Mouse (Mus musculus) urinary bladder, postnatal 10 days (tissue): ENCODE data around the gene Ywhab.

Experiments used
- DNase-seq: peaks from one replicate; pipeline ENCODE4 v3.0.0; 2022; ENCODE audit warnings: low spot score

Gene Ywhab

DNA sequence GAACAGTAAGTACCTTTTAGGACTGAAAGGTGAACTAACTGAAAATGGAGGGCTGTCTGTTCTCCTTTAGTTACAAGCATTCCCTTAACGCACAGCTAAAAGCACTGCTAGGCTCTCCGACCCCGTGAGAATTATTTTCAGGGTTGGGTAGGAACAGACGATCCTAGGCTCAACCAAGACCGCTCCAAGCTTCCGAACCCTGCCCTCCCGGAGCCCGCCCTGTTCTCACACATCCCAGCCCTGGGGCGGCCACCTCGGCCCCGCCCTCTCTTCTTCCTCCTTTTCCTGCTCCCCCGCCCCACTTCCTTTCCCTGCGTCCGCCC, at the start of gene Ywhab:
Ywhab (plus strand) TSS at position 307 of the 323 bp plus-strand sequence.
- peak; percentile 77 for DNase-seq

DNA sequence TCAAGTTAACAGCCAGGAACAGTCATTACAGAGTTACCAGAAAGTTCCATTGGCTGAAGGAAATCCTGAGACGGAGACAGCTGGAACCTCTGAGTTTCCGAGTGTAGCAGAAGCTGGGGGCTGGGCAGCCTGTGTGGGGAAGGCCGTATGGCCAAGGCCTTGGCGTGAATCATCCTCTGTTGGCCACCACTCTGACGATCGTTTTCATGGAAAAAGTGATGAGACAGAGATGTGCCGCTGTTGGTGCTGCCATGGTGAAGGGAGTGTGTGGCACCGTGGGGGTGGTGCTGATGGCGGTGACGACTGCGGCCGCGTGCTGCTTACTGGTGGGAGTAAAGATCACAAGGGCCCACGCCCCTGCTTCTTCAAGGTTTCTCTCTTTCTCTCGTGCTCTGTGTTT, 48.5 kb upstream of the Ywhab start:
- no peak for DNase-seq

- DNase-seq, result no peak
These were observed 46.8 kb upstream of the Ywhab start for GRCm38 (mm10) chr2:163947976-163948375.

- no peak for DNase-seq
These were observed 43.0 kb upstream of the Ywhab start for GRCm38 (mm10) chr2:163951770-163952169.

GRCm38 (mm10) chr2:163953622-163954310, 41.0 kb upstream of the Ywhab start:
- DNase-seq, result no peak

- DNase-seq, result no peak
These were observed 29.9 kb upstream of the Ywhab start for GRCm38 (mm10) chr2:163964606-163965560.

DNA sequence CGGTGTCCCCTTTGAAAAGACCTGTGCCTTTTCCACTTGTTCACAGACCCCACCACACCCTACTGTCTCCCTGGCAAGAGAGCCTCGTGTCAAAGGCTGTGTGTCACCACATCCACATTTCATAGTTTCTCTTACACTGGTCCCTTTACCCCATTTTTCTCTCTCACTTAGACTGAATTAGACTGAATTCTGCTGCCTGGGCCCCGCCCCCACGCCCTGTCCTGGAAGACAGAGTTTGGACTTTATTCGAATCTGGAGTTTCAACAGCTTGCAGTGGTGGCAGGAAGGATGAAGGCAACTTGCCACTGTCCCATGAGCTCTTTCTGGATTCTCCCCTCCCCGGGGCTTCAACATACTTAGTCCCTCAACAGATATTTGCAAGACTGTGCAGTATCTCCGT, 29.1 kb upstream of the Ywhab start:
- no peak for DNase-seq

DNA sequence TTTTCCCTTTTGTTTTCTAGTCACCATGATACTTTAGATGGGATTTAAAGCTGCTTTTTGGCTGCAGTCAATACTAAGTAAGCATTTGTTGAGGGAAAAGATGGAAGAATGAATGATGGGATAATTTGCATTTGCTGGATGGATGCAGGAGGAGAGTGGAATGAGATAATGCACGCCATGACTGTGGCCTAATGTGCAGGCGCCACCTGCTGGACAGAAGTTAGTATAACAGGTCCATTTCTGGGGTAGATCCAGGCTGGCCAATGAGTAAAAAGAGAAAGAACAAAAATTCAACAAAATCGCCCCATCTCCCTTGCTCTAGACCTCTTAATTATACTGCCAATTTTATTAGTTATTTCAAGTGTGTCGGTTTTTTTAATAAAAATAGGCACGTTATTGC, 26.2 kb upstream of the Ywhab start:
- DNase-seq, result no peak

DNA sequence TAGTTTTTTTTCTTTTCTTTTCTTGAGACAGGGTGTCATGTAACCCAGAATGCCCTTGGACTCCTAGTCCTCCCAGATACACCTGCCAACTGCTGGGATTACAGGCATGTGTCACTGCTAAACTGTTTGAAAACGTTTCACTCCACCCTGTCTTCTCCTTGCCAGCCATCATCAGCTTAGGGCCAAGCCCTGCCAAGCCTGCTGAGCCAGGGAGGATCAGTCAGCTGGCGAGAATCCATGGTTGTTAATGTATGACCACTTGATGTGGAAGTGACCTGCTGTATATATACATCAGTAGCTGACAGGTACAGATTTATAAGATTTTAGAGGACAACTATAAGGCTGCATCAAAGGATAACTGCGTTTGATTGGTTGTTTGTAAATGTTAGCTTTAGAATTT, 24.4 kb upstream of the Ywhab start:
- no peak for DNase-seq

- DNase-seq, result no peak
These were observed 20.7 kb upstream of the Ywhab start for GRCm38 (mm10) chr2:163974056-163974455.

- DNase-seq, result no peak
These were observed 18.3 kb upstream of the Ywhab start for GRCm38 (mm10) chr2:163976448-163976847.

GRCm38 (mm10) chr2:163987233-163987632, 7.5 kb upstream of the Ywhab start:
- no peak for DNase-seq

- DNase-seq, result no peak
These were observed 1.9 kb upstream of the Ywhab start for GRCm38 (mm10) chr2:163992871-163993270.

DNA sequence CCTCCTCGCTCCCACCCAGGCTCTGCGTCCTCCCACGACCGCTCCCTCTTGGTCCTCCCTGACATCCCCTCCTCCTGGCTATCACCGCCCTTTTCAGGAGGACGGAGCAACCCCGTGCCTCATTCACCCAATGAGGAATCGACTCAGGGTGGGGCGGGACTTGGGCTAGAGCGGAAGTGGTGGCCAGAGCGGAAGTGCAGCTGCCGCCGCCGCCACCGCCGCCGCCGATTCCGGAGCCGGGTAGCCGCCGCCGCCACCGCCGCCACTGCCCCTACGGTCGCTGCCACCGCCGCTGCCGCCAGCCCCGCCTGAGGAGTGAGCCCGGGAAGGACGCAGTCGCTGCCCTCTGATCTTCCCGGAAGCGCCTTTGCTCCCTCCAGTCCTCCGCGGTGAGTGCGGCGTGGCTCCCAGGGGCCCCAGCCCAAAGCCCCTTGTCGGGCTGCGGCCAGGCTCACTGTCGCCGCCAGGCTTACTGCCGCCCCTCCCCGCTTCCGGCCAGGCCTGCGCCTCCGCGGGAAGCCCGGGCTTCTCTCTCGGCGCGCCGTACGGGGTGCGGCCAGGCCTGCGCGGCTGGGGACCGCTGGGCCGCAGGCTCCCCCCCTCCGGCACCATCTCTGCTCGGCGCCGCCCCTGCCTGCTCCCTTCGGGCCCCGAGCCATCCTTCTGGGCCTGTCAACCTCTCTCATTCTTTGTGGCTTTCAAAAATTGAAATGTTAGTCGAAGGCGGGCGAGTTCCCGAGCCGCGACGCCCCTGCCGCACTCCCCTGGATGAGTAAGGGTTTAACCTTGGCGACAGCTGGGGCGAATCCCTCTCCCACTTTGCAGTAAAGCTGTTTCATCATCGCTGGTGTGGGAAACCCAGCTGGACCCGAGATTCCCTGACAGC, 460 bp downstream of the Ywhab start:
- no peak for DNase-seq

- no peak for DNase-seq
These were observed 1.5 kb downstream of the Ywhab start for GRCm38 (mm10) chr2:163996275-163996674.

- DNase-seq, result no peak
These were observed 2.1 kb downstream of the Ywhab start for GRCm38 (mm10) chr2:163996899-163997298.

- no peak for DNase-seq
These were observed 4.2 kb downstream of the Ywhab start for GRCm38 (mm10) chr2:163998981-163999380.

GRCm38 (mm10) chr2:164002637-164003036, 7.9 kb downstream of the Ywhab start:
- DNase-seq, result no peak

DNA sequence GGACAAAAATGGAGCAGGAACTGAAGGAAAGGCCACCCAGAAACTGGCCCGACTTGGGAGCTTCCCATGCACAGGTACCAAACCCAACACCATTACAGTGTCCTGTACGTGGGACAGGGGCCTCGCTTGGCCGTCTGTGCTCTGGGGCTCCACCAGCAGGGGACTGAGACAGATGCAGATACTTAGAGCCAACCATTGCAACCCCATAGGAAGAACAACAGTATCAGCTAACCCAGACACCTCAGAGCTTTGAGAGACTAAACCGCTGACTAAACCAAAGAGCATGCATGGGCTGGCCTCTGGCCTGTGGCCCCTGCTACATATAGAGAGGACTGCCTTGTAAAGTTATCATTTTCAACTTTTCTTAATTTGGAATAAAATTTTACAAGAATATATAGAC, 9.7 kb downstream of the Ywhab start:
- DNase-seq, result no peak

DNA sequence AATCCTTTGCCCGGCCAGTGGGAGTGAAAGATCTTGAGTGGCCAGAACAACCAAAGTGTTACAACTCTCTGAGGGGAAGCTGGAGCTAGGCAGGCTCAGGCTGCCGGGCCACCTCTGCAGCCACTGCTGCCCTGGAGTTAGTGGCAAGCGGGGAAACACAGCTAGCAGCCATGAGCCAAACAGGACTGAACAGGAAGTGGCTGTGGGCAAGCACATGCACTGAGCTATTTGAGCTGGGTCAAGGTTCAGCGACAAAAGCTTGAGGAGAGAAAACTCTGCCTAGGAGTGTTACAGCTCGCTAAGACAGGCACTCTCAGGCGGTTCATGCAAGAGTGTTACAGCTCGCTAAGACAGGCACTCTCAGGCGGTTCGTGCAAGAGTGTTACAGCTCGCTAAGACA, 12.2 kb downstream of the Ywhab start:
- no peak for DNase-seq

- no peak for DNase-seq
These were observed 12.8 kb downstream of the Ywhab start for GRCm38 (mm10) chr2:164007547-164007946.

DNA sequence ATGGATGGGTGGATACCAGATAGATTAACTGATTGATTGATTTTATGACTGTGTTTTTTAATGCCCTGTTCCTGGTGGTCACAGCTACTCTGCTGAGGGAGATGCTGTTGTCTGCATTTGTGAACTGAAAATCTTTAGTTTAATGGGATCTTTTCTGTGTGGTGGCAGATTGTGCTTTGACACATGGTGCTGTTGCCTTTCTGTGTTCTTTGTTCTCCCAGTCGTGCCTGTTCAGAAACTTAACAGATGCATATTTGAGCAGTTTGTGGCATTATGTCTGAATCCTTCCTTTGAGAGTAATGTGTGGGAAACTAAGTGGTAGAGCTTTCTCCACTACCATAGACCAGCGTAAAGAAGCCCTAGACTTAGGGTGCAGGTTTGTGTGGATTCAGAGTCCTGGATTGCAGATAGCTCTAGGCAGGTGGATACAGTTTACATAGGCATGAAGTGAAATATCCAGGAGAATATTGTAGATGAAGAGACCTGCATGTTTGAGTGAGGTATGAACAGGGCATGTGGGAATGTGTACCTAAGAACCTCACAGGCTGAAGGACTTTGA, 13.3 kb downstream of the Ywhab start:
- DNase-seq, result no peak
